Mouse (Mus musculus): ENCODE measurements around the gene Astn2. TPM values are rescaled to one million over a fixed set of nuclear protein-coding genes. Genes with fewer than 3 reads are reported as not detected.

Astn2 gene
- polyA plus RNA-seq, 1 experiment from 2014 or later, result 0.61 TPM

DNA sequence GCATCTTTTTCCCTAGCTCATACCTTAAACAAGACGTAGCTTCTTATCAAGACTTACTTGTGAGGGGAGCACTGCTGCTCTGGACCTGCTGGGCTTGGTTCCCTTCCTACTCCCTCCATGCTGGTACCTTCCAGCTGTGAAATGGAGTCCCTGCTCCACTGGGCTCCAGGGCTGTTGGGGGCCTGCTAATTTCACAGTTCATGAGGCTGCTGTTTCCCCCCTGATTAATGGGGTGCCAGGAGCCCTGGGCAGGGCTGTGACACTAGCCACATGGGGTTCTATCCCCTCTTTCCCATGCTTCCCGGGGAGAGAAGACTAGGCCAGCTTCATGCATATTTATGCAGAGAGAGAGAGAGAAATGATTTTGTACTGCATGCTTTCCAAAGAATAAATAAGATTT lies 234.9 kb downstream of the Astn2 start:
- no peak overlapping the region for H3K27ac ChIP-seq (replicated peaks in 1 of 2; ENCODE audit: control insufficient read depth in 1 of 2, insufficient read depth in 1 of 2, low read depth in 2 of 2, low read length in 2 of 2)
- no peak for ATAC-seq (ENCODE audit: insufficient number of reproducible peaks, insufficient read depth, low FRiP score, low read depth)
- H3K4me2 ChIP-seq (ENCODE audit: low read length), result no peak overlapping the region
- H3K27me3 ChIP-seq (ENCODE audit: control insufficient read depth, insufficient read depth, low read length), result peaks cover 7% of the 10 kb centered on the region
- no peak overlapping the region for H3K4me3 ChIP-seq (ENCODE audit: control insufficient read depth in 1 of 2, insufficient read depth in 1 of 2, low read depth in 1 of 2, low read length in 2 of 2)
- H3K9me3 ChIP-seq (ENCODE audit: control insufficient read depth, low read length), result no peaks in the 10 kb centered on the region
- 51% methylated on average over 2 of the region's 2 CpGs for WGBS
- no peak overlapping the region for H3K9ac ChIP-seq (ENCODE audit: low read length)
- peaks cover 3 to 11% of the 10 kb centered on the region in 2 experiments; a peak in 2 of 4 replicates for H3K4me1 ChIP-seq (ENCODE audit: control insufficient read depth in 2 of 2, insufficient read depth in 2 of 2, low read length in 2 of 2)
- H3K36me3 ChIP-seq (ENCODE audit: control insufficient read depth, insufficient read depth, low read length), result no peaks in the 10 kb centered on the region

DNA sequence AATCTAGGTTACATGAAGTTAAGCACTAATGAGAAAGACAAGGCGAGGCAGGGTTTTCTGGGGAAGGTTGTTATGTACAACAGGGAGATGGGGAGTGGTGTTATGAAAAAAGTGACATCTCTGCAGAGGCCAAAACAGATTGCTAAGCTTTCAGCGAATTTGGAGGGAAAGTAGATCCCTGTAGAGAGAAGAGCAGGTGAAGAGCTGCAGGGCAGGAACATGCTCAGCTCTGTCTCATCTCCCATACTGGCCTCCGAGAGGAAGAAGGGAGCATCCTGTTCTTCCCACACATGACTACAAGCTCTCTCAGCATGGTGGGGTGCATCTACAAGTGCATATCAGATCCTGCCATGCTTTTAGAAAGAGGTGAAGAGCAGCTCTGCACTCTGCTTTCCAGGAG lies 245.7 kb downstream of the Astn2 start:
- H3K9me3 ChIP-seq (ENCODE audit: control insufficient read depth, low read length), result no peaks in the 10 kb centered on the region
- H3K36me3 ChIP-seq (ENCODE audit: control insufficient read depth, insufficient read depth, low read length), result no peaks in the 10 kb centered on the region

DNA sequence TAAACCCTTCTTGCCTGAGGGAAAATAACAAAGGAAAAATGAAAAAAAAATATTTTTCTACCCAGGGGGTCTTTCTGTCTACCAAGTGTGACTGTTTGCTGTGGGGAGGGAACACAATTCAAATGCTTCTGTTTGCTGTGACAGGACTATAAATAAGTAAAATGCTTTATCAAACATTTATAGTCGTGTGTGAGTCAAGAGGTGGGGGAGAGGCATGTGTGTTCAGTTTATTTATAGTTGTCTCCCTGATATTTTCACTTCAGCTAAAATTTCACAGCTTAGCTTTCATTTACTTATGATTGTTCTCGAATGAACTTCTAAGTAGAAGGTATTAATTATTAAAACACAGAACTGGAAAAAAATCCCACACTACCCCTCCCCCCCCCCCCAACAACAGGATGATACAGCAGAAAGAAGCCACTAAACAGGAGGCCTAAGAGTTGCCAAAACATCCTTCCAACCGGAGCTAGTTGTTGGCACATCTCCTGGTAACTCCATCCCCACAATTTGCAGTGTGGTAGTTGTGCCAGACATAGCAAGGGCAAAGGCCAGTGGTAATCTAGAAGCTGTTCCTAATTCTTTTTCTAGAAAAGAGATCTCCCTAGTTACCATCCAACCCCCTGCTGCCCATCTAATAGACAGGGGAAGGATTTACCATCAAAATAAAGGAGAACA lies 246.8 kb downstream of the Astn2 start:
- no peak overlapping the region for H3K4me3 ChIP-seq (ENCODE audit: control insufficient read depth in 1 of 2, insufficient read depth in 1 of 2, low read depth in 1 of 2, low read length in 2 of 2)
- no peak overlapping the region for H3K9ac ChIP-seq (ENCODE audit: low read length)
- H3K4me1 ChIP-seq (ENCODE audit: control insufficient read depth in 2 of 2, insufficient read depth in 2 of 2, low read length in 2 of 2), result peaks cover 0 to 7% of the 10 kb centered on the region in 2 experiments; a peak in 1 of 4 replicates
- H3K9me3 ChIP-seq (ENCODE audit: control insufficient read depth, low read length), result no peaks in the 10 kb centered on the region
- H3K4me2 ChIP-seq (ENCODE audit: low read length), result no peak overlapping the region
- no peaks in the 10 kb centered on the region for H3K27me3 ChIP-seq (ENCODE audit: control insufficient read depth, insufficient read depth, low read length)
- ATAC-seq (ENCODE audit: insufficient number of reproducible peaks, insufficient read depth, low FRiP score, low read depth), result no peak
- 29% methylated on average over 3 of the region's 3 CpGs for WGBS
- peak overlapping the region in 1 of 2 experiments; percentile 42; a peak in 2 of 4 replicates for H3K27ac ChIP-seq (replicated peaks in 1 of 2; ENCODE audit: control insufficient read depth in 1 of 2, insufficient read depth in 1 of 2, low read depth in 2 of 2, low read length in 2 of 2)
- H3K36me3 ChIP-seq (ENCODE audit: control insufficient read depth, insufficient read depth, low read length), result no peaks in the 10 kb centered on the region

More for the DNA sequence above, 245.7 kb downstream of the Astn2 start:
- H3K27me3 ChIP-seq (ENCODE audit: control insufficient read depth, insufficient read depth, low read length), result no peaks in the 10 kb centered on the region
- no peak overlapping the region for H3K4me3 ChIP-seq (ENCODE audit: control insufficient read depth in 1 of 2, insufficient read depth in 1 of 2, low read depth in 1 of 2, low read length in 2 of 2)
- H3K4me1 ChIP-seq (ENCODE audit: control insufficient read depth in 2 of 2, insufficient read depth in 2 of 2, low read length in 2 of 2), result peaks cover 0 to 7% of the 10 kb centered on the region in 2 experiments; a peak in 1 of 4 replicates
- WGBS, result 81% methylated on average over 3 of the region's 3 CpGs
- no peak overlapping the region for H3K27ac ChIP-seq (replicated peaks in 1 of 2; ENCODE audit: control insufficient read depth in 1 of 2, insufficient read depth in 1 of 2, low read depth in 2 of 2, low read length in 2 of 2)
- H3K4me2 ChIP-seq (ENCODE audit: low read length), result no peak overlapping the region
- no peak for ATAC-seq (ENCODE audit: insufficient number of reproducible peaks, insufficient read depth, low FRiP score, low read depth)
- no peak overlapping the region for H3K9ac ChIP-seq (ENCODE audit: low read length)

DNA sequence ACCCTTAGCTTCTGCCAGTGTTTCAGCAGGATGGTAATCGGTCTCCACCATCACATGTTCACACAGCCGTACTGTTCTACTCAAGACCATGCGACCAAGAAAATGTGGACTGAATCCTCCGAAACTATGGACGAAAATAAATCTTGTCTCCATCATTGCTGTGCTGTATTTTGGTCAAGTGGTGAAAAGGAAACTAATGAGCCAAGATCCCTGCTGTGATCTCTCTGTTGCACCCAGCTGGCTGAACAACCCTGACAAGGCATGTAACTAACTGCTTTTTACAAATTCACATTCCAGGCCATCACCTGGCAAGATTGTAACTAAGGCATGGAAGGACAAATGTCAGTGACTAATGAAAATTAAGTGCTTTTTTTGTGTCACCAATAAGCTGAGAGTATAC lies 257.9 kb downstream of the Astn2 start:
- H3K9ac ChIP-seq (ENCODE audit: low read length), result no peak overlapping the region
- H3K9me3 ChIP-seq (ENCODE audit: control insufficient read depth, low read length), result no peaks in the 10 kb centered on the region
- ATAC-seq (ENCODE audit: insufficient number of reproducible peaks, insufficient read depth, low FRiP score, low read depth), result no peak
- 83% methylated on average over 5 of the region's 5 CpGs for WGBS
- no peak overlapping the region for H3K27ac ChIP-seq (replicated peaks in 1 of 2; ENCODE audit: control insufficient read depth in 1 of 2, insufficient read depth in 1 of 2, low read depth in 2 of 2, low read length in 2 of 2)
- H3K4me3 ChIP-seq (ENCODE audit: control insufficient read depth in 1 of 2, insufficient read depth in 1 of 2, low read depth in 1 of 2, low read length in 2 of 2), result no peak overlapping the region
- H3K4me1 ChIP-seq (ENCODE audit: control insufficient read depth in 2 of 2, insufficient read depth in 2 of 2, low read length in 2 of 2), result no peaks in the 10 kb centered on the region
- H3K4me2 ChIP-seq (ENCODE audit: low read length), result no peak overlapping the region
- H3K27me3 ChIP-seq (ENCODE audit: control insufficient read depth, insufficient read depth, low read length), result no peaks in the 10 kb centered on the region
- H3K36me3 ChIP-seq (ENCODE audit: control insufficient read depth, insufficient read depth, low read length), result no peaks in the 10 kb centered on the region

DNA sequence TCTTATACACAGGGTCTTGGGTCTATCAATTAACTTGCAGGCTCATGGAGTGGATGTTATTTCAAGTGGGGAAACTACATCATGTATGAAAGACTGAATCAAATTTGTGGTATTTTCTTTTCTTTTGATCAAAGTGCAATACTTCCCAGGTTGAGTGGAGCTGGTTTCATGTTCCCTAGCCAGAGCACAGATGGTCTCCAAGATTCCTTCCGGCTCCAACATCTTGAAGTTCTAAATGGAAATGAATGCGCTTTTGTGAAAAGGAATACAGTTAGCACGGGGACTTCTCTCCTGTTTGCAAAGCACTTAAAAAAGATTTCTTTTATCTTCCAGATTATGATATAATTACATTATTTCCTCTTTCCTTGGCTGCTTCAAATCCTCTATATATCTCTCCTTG lies 278.2 kb downstream of the Astn2 start:
- no peaks in the 10 kb centered on the region for H3K9me3 ChIP-seq (ENCODE audit: control insufficient read depth, low read length)
- no peak for ATAC-seq (ENCODE audit: insufficient number of reproducible peaks, insufficient read depth, low FRiP score, low read depth)

DNA sequence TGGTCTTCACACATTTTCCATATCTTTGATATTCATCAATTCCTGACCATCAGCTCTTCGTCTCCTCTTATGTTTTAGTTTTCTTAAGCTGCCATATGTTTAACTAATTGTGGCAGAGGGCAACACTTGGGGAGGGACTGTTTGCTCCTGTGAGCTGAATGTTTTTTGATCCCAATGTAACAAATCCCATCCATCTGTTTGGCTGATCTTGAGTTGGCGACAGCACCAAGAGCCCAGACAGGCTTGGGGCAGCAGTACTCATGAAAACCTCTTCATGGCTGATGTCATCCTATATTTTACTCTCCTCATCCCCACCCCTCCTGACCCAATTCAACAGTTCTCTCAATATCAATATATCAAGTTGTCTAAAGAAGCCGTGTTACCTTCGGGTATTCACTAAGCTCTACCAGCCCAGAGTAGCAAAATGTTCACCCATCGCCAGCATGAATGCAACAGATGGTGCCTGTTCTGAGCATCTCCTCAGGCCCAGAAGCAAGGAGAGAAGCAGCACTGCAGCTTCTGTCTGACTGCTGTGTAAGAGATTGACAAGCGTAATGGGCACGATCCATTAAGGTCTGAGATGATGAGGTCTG lies 281.5 kb downstream of the Astn2 start:
- H3K9ac ChIP-seq (ENCODE audit: low read length), result no peak overlapping the region
- no peaks in the 10 kb centered on the region for H3K4me1 ChIP-seq (ENCODE audit: control insufficient read depth in 2 of 2, insufficient read depth in 2 of 2, low read length in 2 of 2)
- ATAC-seq (ENCODE audit: insufficient number of reproducible peaks, insufficient read depth, low FRiP score, low read depth), result no peak
- no peak overlapping the region for H3K4me3 ChIP-seq (ENCODE audit: control insufficient read depth in 1 of 2, insufficient read depth in 1 of 2, low read depth in 1 of 2, low read length in 2 of 2)
- H3K36me3 ChIP-seq (ENCODE audit: control insufficient read depth, insufficient read depth, low read length), result no peaks in the 10 kb centered on the region
- H3K4me2 ChIP-seq (ENCODE audit: low read length), result no peak overlapping the region
- no peaks in the 10 kb centered on the region for H3K9me3 ChIP-seq (ENCODE audit: control insufficient read depth, low read length)
- H3K27ac ChIP-seq (replicated peaks in 1 of 2; ENCODE audit: control insufficient read depth in 1 of 2, insufficient read depth in 1 of 2, low read depth in 2 of 2, low read length in 2 of 2), result no peak overlapping the region
- H3K27me3 ChIP-seq (ENCODE audit: control insufficient read depth, insufficient read depth, low read length), result no peaks in the 10 kb centered on the region
- 80% methylated on average over 7 of the region's 7 CpGs for WGBS

More for the DNA sequence above, 278.2 kb downstream of the Astn2 start:
- Histone ChIP-seq H3K9ac (ENCODE audit: low read length) (no peak overlapping the region), H3K4me3 (ENCODE audit: control insufficient read depth in 1 of 2, insufficient read depth in 1 of 2, low read depth in 1 of 2, low read length in 2 of 2) (no peak overlapping the region), H3K27ac (replicated peaks in 1 of 2; ENCODE audit: control insufficient read depth in 1 of 2, insufficient read depth in 1 of 2, low read depth in 2 of 2, low read length in 2 of 2) (no peak overlapping the region), H3K36me3 (ENCODE audit: control insufficient read depth, insufficient read depth, low read length) (no peaks in the 10 kb centered on the region), H3K4me1 (ENCODE audit: control insufficient read depth in 2 of 2, insufficient read depth in 2 of 2, low read length in 2 of 2) (no peaks in the 10 kb centered on the region), H3K27me3 (ENCODE audit: control insufficient read depth, insufficient read depth, low read length) (no peaks in the 10 kb centered on the region), H3K4me2 (ENCODE audit: low read length) (no peak overlapping the region)
- WGBS, result 89% methylated on average over 3 of the region's 3 CpGs

DNA sequence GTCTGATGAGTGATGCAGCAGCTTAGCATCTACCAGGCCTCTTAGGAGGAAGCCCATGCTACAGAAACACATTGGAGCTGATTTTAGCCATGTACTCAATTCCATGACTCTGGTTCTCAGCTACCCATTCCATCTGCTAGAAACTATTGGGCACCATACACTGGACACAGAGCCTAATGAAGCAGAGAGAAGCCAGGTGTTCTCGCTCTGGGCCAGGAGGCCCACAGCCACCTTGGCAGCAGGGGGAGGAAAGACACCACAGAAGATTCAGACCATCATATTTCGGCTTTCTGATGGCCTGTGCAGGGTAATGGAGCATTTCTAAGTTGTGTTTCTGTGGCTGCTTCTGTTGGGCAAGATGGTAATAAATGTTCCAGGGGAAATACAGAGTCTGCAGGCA lies 290.2 kb downstream of the Astn2 start:
- H3K4me3 ChIP-seq (ENCODE audit: control insufficient read depth in 1 of 2, insufficient read depth in 1 of 2, low read depth in 1 of 2, low read length in 2 of 2), result no peak overlapping the region
- no peaks in the 10 kb centered on the region for H3K4me1 ChIP-seq (ENCODE audit: control insufficient read depth in 2 of 2, insufficient read depth in 2 of 2, low read length in 2 of 2)
- H3K27me3 ChIP-seq (ENCODE audit: control insufficient read depth, insufficient read depth, low read length), result no peaks in the 10 kb centered on the region
- 63% methylated on average over 2 of the region's 2 CpGs for WGBS
- no peak for ATAC-seq (ENCODE audit: insufficient number of reproducible peaks, insufficient read depth, low FRiP score, low read depth)
- no peaks in the 10 kb centered on the region for H3K9me3 ChIP-seq (ENCODE audit: control insufficient read depth, low read length)
- H3K27ac ChIP-seq (replicated peaks in 1 of 2; ENCODE audit: control insufficient read depth in 1 of 2, insufficient read depth in 1 of 2, low read depth in 2 of 2, low read length in 2 of 2), result no peak overlapping the region
- H3K36me3 ChIP-seq (ENCODE audit: control insufficient read depth, insufficient read depth, low read length), result no peaks in the 10 kb centered on the region
- H3K4me2 ChIP-seq (ENCODE audit: low read length), result no peak overlapping the region
- no peak overlapping the region for H3K9ac ChIP-seq (ENCODE audit: low read length)

All from heart, embryonic 14.5 days (tissue).